Mouse (Mus musculus) megakaryocyte, adult 5-6 weeks (primary cell): ENCODE results near the gene Tcp1. TPM values are rescaled to one million over a fixed set of nuclear protein-coding genes. Genes with fewer than 3 reads are reported as not detected.
"Not testable (repeated sequence)": the region's sequence is repeated elsewhere in the genome, so short reads cannot be mapped to it uniquely, and the experiment has no call there.

Source experiments
- ATAC-seq: 2 replicates; pipeline ENCODE4 v1.8.0; 2016; ENCODE audit warnings: mild to moderate bottlenecking, inconsistent platforms; ENCODE audit not compliant: poor library complexity, severe bottlenecking
- total RNA-seq, 2 experiments: library from RNA; stranded (forward) in 1 of 2; stranded (reverse) in 1 of 2; fragments of 153-499, 151-499 nt in 1 of 2; fragments of 221-1000, 200-1000 nt in 1 of 2; gene quantifications; 2 replicates each; pipeline versions ENCODE4 v1.2.3 to v1.2.4; 2015 to 2017

The Tcp1 gene
- total RNA-seq (2015) = 233 and 244 TPM in 2 replicates
- 370 and 389 TPM in 2 replicates for total RNA-seq (2017)

- ATAC-seq = peak; percentile 9; the same call in 1 of the 2 replicates
Observed at GRCm38 (mm10) chr17:12915488-12915880, at the start of gene Tcp1. TSS of gene Tcp1 (plus strand) at chr17:12915701.

- no peak for ATAC-seq
Observed at GRCm38 (mm10) chr17:12866853-12867252, 48.6 kb upstream of the Tcp1 start.

- no peak for ATAC-seq
Observed at GRCm38 (mm10) chr17:12868043-12868442, 47.5 kb upstream of the Tcp1 start, which contains the start of gene Mas1. TSS of gene Mas1 (minus strand) at chr17:12868143.

- no peak for ATAC-seq
Observed at GRCm38 (mm10) chr17:12868640-12869039, 46.9 kb upstream of the Tcp1 start.

GRCm38 (mm10) chr17:12872275-12873028, 43.0 kb upstream of the Tcp1 start:
- ATAC-seq = no peak

- ATAC-seq = no peak
Observed at GRCm38 (mm10) chr17:12875734-12876133, 39.8 kb upstream of the Tcp1 start, which contains the start of gene Mrgprh. TSS of gene Mrgprh (plus strand) at chr17:12876034.

- ATAC-seq = peak; percentile 90
Observed at GRCm38 (mm10) chr17:12880178-12880577, 35.3 kb upstream of the Tcp1 start.

GRCm38 (mm10) chr17:12881216-12881615, 34.3 kb upstream of the Tcp1 start:
- no peak for ATAC-seq

- ATAC-seq = no peak
Observed at GRCm38 (mm10) chr17:12886620-12887019, 28.9 kb upstream of the Tcp1 start.

GRCm38 (mm10) chr17:12887021-12887775, 28.3 kb upstream of the Tcp1 start:
- ATAC-seq = no peak

- no peak for ATAC-seq
Observed at GRCm38 (mm10) chr17:12891054-12891453, 24.4 kb upstream of the Tcp1 start.

GRCm38 (mm10) chr17:12892033-12892432, 23.5 kb upstream of the Tcp1 start:
- ATAC-seq = no peak

- ATAC-seq = no peak
Observed at GRCm38 (mm10) chr17:12897674-12898073, 17.8 kb upstream of the Tcp1 start.

- ATAC-seq = not testable (repeated sequence)
Observed at GRCm38 (mm10) chr17:12898607-12899006, 16.9 kb upstream of the Tcp1 start.

GRCm38 (mm10) chr17:12902291-12902690, 13.2 kb upstream of the Tcp1 start:
- ATAC-seq = no peak

- no peak for ATAC-seq
Observed at GRCm38 (mm10) chr17:12903372-12904333, 11.8 kb upstream of the Tcp1 start.

- no peak for ATAC-seq
Observed at GRCm38 (mm10) chr17:12904349-12904748, 11.2 kb upstream of the Tcp1 start.

- no peak for ATAC-seq
Observed at GRCm38 (mm10) chr17:12905810-12906209, 9.7 kb upstream of the Tcp1 start.

GRCm38 (mm10) chr17:12906436-12906835, 9.1 kb upstream of the Tcp1 start:
- no peak for ATAC-seq

- ATAC-seq = no peak
Observed at GRCm38 (mm10) chr17:12909361-12910280, 5.9 kb upstream of the Tcp1 start, which contains the start of gene Pnldc1. TSS of gene Pnldc1 (minus strand) at chr17:12910230.
